Mouse (Mus musculus): ENCODE measurements at regions not wholly inside any gene's neighbourhood (a gene's known extent, or its start where the extent isn't known, plus 50 kb on each side); places are given as distances from the start of the nearest gene placed in this dataset.

DNA sequence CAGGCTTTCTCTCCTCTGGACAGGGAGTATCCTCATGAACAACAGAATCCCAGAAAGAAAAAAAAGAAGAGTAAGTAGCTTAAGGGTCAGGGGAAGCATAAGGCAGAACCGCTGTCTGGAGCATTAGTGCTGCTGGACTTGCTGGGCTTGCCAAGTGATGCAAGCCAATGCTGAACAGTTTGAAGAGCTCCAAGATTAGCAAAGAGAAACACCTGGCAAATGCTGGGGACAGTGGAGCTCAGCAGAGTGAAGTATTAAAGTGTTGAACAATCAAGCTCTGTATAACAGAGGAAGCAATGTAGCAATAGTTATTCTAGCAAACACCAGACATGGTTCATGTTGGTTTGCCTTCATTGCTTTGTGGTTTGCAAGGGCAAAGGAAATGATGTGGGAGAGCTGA is 1100.1 kb downstream of the Mrps31 start:
- Histone ChIP-seq H3K4me2 (ENCODE audit: low read depth) (no peak overlapping the region), H3K36me3 (replicated peaks; ENCODE audit: control insufficient read depth, insufficient read depth, low read depth) (no peaks in the 10 kb centered on the region), H3K9ac (replicated peaks) (no peak overlapping the region), H3K27me3 (ENCODE audit: control insufficient read depth, insufficient read depth, low read length) (no peaks in the 10 kb centered on the region), H3K27ac (no peak overlapping the region), H3K4me3 (ENCODE audit: insufficient read depth in 1 of 2, low read depth in 2 of 2, low read length in 2 of 2) (no peak overlapping the region), H3K4me1 (replicated peaks; ENCODE audit: control insufficient read depth in 2 of 2, insufficient read depth in 2 of 2, low read length in 1 of 2) (no peaks in the 10 kb centered on the region), H3K9me3 (ENCODE audit: control insufficient read depth, low read length) (no peaks in the 10 kb centered on the region)
- DNase-seq (ENCODE audit: low read depth in 3 of 3, low spot score in 3 of 3) (no peak), ATAC-seq (ENCODE audit: insufficient read depth) (no peak)
- 43% methylated on average over 1 of the region's 1 CpGs for WGBS (ENCODE audit: insufficient replicate concordance)
- TF ChIP-seq CTCF (IDR thresholded peaks at IDR 0.05; ENCODE audit: low read depth), result no peak
- no peak for TF ChIP-seq EP300 (IDR thresholded peaks at IDR 0.05; ENCODE audit: low read depth)

- Histone ChIP-seq H3K36me3 (replicated peaks; ENCODE audit: control insufficient read depth, insufficient read depth, low read depth) (no peaks in the 10 kb centered on the region), H3K27ac (no peak overlapping the region), H3K4me1 (replicated peaks; ENCODE audit: control insufficient read depth in 2 of 2, insufficient read depth in 2 of 2, low read length in 1 of 2) (no peaks in the 10 kb centered on the region), H3K9me3 (ENCODE audit: control insufficient read depth, low read length) (no peaks in the 10 kb centered on the region), H3K4me3 (ENCODE audit: insufficient read depth in 1 of 2, low read depth in 2 of 2, low read length in 2 of 2) (no peak overlapping the region), H3K9ac (replicated peaks) (no peak overlapping the region), H3K27me3 (ENCODE audit: control insufficient read depth, insufficient read depth, low read length) (no peaks in the 10 kb centered on the region), H3K4me2 (ENCODE audit: low read depth) (no peak overlapping the region)
- DNase-seq (ENCODE audit: low read depth in 3 of 3, low spot score in 3 of 3), result no peak
- 70% methylated on average over 6 of the region's 6 CpGs for WGBS (ENCODE audit: insufficient replicate concordance)
- ATAC-seq (ENCODE audit: insufficient read depth), result no peak
- TF ChIP-seq CTCF (IDR thresholded peaks at IDR 0.05; ENCODE audit: low read depth) (no peak), EP300 (IDR thresholded peaks at IDR 0.05; ENCODE audit: low read depth) (no peak)
These were observed 1100.6 kb downstream of the Mrps31 start for GRCm38 (mm10) chr8:23511792-23512191.

GRCm38 (mm10) chr8:23516469-23516868 is 1105.3 kb downstream of the Mrps31 start:
- TF ChIP-seq CTCF (IDR thresholded peaks at IDR 0.05; ENCODE audit: low read depth), result no peak
- TF ChIP-seq EP300 (IDR thresholded peaks at IDR 0.05; ENCODE audit: low read depth), result no peak
- no peak for ATAC-seq (ENCODE audit: insufficient read depth)
- 37% methylated on average over 2 of the region's 2 CpGs for WGBS (ENCODE audit: insufficient replicate concordance)

GRCm38 (mm10) chr8:23531551-23532142 is 1120.5 kb downstream of the Mrps31 start:
- Histone ChIP-seq H3K4me3 (ENCODE audit: insufficient read depth in 1 of 2, low read depth in 2 of 2, low read length in 2 of 2) (no peak overlapping the region), H3K4me1 (replicated peaks; ENCODE audit: control insufficient read depth in 2 of 2, insufficient read depth in 2 of 2, low read length in 1 of 2) (no peaks in the 10 kb centered on the region), H3K9ac (replicated peaks) (no peak overlapping the region), H3K36me3 (replicated peaks; ENCODE audit: control insufficient read depth, insufficient read depth, low read depth) (no peaks in the 10 kb centered on the region), H3K4me2 (ENCODE audit: low read depth) (no peak overlapping the region), H3K27ac (no peak overlapping the region), H3K27me3 (ENCODE audit: control insufficient read depth, insufficient read depth, low read length) (no peaks in the 10 kb centered on the region), H3K9me3 (ENCODE audit: control insufficient read depth, low read length) (no peaks in the 10 kb centered on the region)
- ATAC-seq (ENCODE audit: insufficient read depth), result no peak
- TF ChIP-seq EP300 (IDR thresholded peaks at IDR 0.05; ENCODE audit: low read depth) (no peak), CTCF (IDR thresholded peaks at IDR 0.05; ENCODE audit: low read depth) (peak; percentile 41)
- no peak for DNase-seq (ENCODE audit: low read depth in 3 of 3, low spot score in 3 of 3)
- 43% methylated on average over 10 of the region's 10 CpGs for WGBS (ENCODE audit: insufficient replicate concordance)

More at GRCm38 (mm10) chr8:23516469-23516868, 1105.3 kb downstream of the Mrps31 start:
- no peak overlapping the region for H3K4me3 ChIP-seq (ENCODE audit: insufficient read depth in 1 of 2, low read depth in 2 of 2, low read length in 2 of 2)
- H3K27me3 ChIP-seq (ENCODE audit: control insufficient read depth, insufficient read depth, low read length), result no peaks in the 10 kb centered on the region
- no peak overlapping the region for H3K4me2 ChIP-seq (ENCODE audit: low read depth)
- H3K36me3 ChIP-seq (replicated peaks; ENCODE audit: control insufficient read depth, insufficient read depth, low read depth), result no peaks in the 10 kb centered on the region
- H3K9me3 ChIP-seq (ENCODE audit: control insufficient read depth, low read length), result no peaks in the 10 kb centered on the region
- H3K9ac ChIP-seq (replicated peaks), result no peak overlapping the region
- H3K27ac ChIP-seq, result no peak overlapping the region
- no peaks in the 10 kb centered on the region for H3K4me1 ChIP-seq (replicated peaks; ENCODE audit: control insufficient read depth in 2 of 2, insufficient read depth in 2 of 2, low read length in 1 of 2)
- DNase-seq (ENCODE audit: low read depth in 3 of 3, low spot score in 3 of 3), result no peak

DNA sequence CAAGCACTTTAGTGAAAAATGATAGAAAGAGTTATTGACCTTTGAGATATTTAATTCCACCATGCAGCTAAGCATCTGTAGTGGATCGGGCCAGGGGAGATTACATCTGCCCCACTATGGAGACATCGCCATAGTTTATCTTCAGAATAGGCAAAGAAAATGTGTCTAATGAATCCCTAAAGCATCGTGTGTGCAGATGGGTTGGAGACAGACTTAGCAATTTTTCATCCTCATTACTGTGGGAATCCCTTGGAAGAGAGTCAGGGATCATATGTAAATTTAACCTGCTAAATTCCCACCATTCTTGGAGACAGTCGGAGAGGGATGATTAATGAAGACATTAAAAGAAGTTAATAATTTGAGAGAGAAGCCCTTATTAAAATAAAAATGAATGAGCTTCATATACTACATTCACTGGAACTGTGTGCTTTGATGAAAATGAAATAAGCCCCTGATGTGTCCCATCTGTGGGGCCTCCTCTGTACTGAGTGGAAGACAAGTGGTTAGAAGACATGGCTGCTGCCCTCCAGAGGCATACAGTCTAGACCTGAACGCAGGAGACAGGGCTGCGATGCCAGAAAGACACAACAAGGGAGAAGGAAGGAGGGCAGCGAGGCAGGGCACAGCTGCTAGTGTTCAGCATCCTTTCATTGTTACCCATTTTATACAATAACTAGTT is 1126.7 kb downstream of the Mrps31 start:
- Histone ChIP-seq H3K27ac (no peak overlapping the region), H3K9me3 (ENCODE audit: control insufficient read depth, low read length) (no peaks in the 10 kb centered on the region), H3K4me2 (ENCODE audit: low read depth) (no peak overlapping the region), H3K9ac (replicated peaks) (no peak overlapping the region), H3K27me3 (ENCODE audit: control insufficient read depth, insufficient read depth, low read length) (no peaks in the 10 kb centered on the region), H3K36me3 (replicated peaks; ENCODE audit: control insufficient read depth, insufficient read depth, low read depth) (no peaks in the 10 kb centered on the region), H3K4me1 (replicated peaks; ENCODE audit: control insufficient read depth in 2 of 2, insufficient read depth in 2 of 2, low read length in 1 of 2) (no peaks in the 10 kb centered on the region), H3K4me3 (ENCODE audit: insufficient read depth in 1 of 2, low read depth in 2 of 2, low read length in 2 of 2) (no peak overlapping the region)
- DNase-seq (ENCODE audit: low read depth in 3 of 3, low spot score in 3 of 3) (no peak), ATAC-seq (ENCODE audit: insufficient read depth) (no peak)
- no peak for TF ChIP-seq CTCF (IDR thresholded peaks at IDR 0.05; ENCODE audit: low read depth)
- no peak for TF ChIP-seq EP300 (IDR thresholded peaks at IDR 0.05; ENCODE audit: low read depth)
- WGBS (ENCODE audit: insufficient replicate concordance), result 59% methylated on average over 7 of the region's 7 CpGs
